Mouse (Mus musculus) liver, adult 10 weeks (tissue): Measurements from ENCODE around the gene Dkk3. TPM values are rescaled to one million over a fixed set of nuclear protein-coding genes. Genes with fewer than 3 reads are reported as not detected.

Source experiments
- polyA plus RNA-seq: library from polyadenylated mRNA; stranded (reverse); fragments of 350-450 nt; fragmentation: Illumina TruSeq; extraction: RNeasy Lipid Tissue Mini Kit (QIAGEN cat#74804); gene quantifications from one replicate; pipeline ENCODE4 v1.2.3, GENCODE M21; 2014; ENCODE audit warnings: low read depth, low replicate concordance

Gene Dkk3
- 1.0 TPM for polyA plus RNA-seq

DNA sequence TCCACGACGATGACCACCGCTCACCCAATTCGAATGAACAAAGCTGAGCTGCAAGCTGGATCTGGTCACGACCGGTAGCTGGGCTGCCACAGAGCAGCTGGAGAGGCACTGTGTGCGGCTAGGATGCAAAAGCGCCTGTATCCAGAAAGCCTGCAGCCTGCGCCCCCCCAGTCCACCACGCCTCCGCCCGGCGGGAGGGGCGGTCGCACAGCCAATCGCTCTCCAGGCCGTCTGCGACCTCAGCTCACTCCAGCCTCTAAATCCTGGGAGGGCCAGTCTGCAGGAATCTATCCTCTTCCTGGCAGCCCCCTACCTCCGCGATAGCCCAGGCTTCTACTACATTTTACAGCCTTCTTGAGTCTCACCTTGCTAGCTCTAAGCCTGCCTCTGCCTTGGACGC is at the start of gene Dkk3:
TSS of gene Dkk3 (minus strand) at position 116 of the 400 bp plus-strand sequence.

Other genes starting within 250 kb of the Dkk3 start
- 58.6 TPM for gene Usp47, start 135.6 kb downstream of the Dkk3 start, polyA plus RNA-seq
- gene Mical2, start 66.8 kb upstream of the Dkk3 start, polyA plus RNA-seq, result 6.0 TPM